Mouse (Mus musculus) lung, adult 18-20 months (tissue): ENCODE measurements around the gene Prnp.
A peak's percentile ranks its signal among the peaks of the same experiment; 100 is the strongest.

Experiments used
- DNase-seq, 2 experiments: peaks; one replicate each; pipeline ENCODE4 v3.0.0; 2022; ENCODE audit warnings: mixed read lengths in 2 of 2

The Prnp gene

GRCm38 (mm10) chr2:131907311-131907710 lies 2.4 kb upstream of the Prnp start:
- DNase-seq: no peak

- no peak for DNase-seq
Observed at GRCm38 (mm10) chr2:131908351-131908861, 1.3 kb upstream of the Prnp start.

- no peak for DNase-seq
Observed at GRCm38 (mm10) chr2:131908906-131909305, 822 bp upstream of the Prnp start.

GRCm38 (mm10) chr2:131910847-131911246 lies 1.1 kb downstream of the Prnp start:
- no peak for DNase-seq

GRCm38 (mm10) chr2:131911341-131911740 lies 1.6 kb downstream of the Prnp start:
- no peak for DNase-seq

- no peak for DNase-seq
Observed at GRCm38 (mm10) chr2:131912526-131913258, 3.0 kb downstream of the Prnp start.

- no peak for DNase-seq
Observed at GRCm38 (mm10) chr2:131932275-131932902, 22.7 kb downstream of the Prnp start.

GRCm38 (mm10) chr2:131933013-131933412 lies 23.3 kb downstream of the Prnp start:
- DNase-seq: no peak

- no peak for DNase-seq
Observed at GRCm38 (mm10) chr2:131933598-131933997, 23.9 kb downstream of the Prnp start.

- DNase-seq: no peak
Observed at GRCm38 (mm10) chr2:131934243-131934642, 24.5 kb downstream of the Prnp start.

- peak; percentile 74 to 80 for DNase-seq
Observed at GRCm38 (mm10) chr2:131935390-131936105, 25.8 kb downstream of the Prnp start.

GRCm38 (mm10) chr2:131936410-131936809 lies 26.7 kb downstream of the Prnp start:
- no peak for DNase-seq

- peak; percentile 32 to 35 for DNase-seq
Observed at GRCm38 (mm10) chr2:131939404-131940111, 29.8 kb downstream of the Prnp start.

- DNase-seq: no peak
Observed at GRCm38 (mm10) chr2:131940506-131940905, 30.8 kb downstream of the Prnp start.

GRCm38 (mm10) chr2:131941501-131941900 lies 31.8 kb downstream of the Prnp start:
- DNase-seq: no peak

- DNase-seq: no peak
Observed at GRCm38 (mm10) chr2:131944370-131944769, 34.6 kb downstream of the Prnp start.

- DNase-seq: no peak
Observed at GRCm38 (mm10) chr2:131945225-131945624, 35.5 kb downstream of the Prnp start.

GRCm38 (mm10) chr2:131945765-131946164 lies 36.0 kb downstream of the Prnp start:
- no peak for DNase-seq

- no peak for DNase-seq
Observed at GRCm38 (mm10) chr2:131946351-131946750, 36.6 kb downstream of the Prnp start.

GRCm38 (mm10) chr2:131948156-131948555 lies 38.4 kb downstream of the Prnp start:
- DNase-seq: no peak

GRCm38 (mm10) chr2:131948916-131949639 lies 39.4 kb downstream of the Prnp start:
- DNase-seq: no peak
